Mouse (Mus musculus): Measurements from ENCODE around the gene Gm13124.

DNA sequence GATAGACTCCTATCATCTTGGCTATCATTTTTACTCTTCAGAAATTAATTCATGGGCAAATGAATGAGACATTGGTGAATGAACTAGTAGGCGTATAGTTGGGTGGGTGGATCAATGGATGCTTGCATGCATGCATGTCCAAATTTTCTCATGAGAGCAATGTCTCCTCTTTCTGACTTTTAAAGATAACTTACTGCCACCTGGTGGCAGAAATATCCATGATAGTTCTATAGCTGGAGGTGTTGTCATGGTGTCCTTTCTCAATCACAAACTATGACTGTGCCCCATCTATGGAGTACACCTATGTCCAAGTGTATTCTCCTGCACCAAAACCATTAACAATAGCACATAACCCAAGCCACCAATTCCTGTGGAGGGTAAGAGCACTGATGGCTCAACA is 58.4 kb downstream of the Gm13124 start:
- TF ChIP-seq CTCF (IDR thresholded peaks at IDR 0.05; ENCODE audit: low read depth, low read length), result no peak
- TF ChIP-seq TAL1 (conservative IDR thresholded peaks at IDR 0.05; ENCODE audit: low read depth, low read length), result no peak
- TF ChIP-seq GATA1 (IDR thresholded peaks at IDR 0.05; ENCODE audit: borderline replicate concordance, low read length), result no peak
- TF ChIP-seq POLR2AphosphoS5 (IDR thresholded peaks at IDR 0.05; ENCODE audit: insufficient replicate concordance, low read depth, low read length), result no peak

Measured in G1E (cell line).